ENCODE assay signal across 15 mouse cellular contexts in genomic region chr7:117616277-117616676, GRCm38 (mm10).
DNase-seq lines count a peak whose midpoint lies in the region; ATAC-seq and TF ChIP-seq lines count a peak whose summit lies in the region.
"Had no signal": no experiment of that assay in that cellular context is flagged by ENCODE, and none has a peak within 500 bp of the region (broad histone marks: within the 10 kb centered on the region; RNA-seq: fewer than 3 reads in every experiment).

No protein-coding gene starts in this region.

- H3K9ac ChIP-seq in heart, adult 2 months (ENCODE audit: low read depth, low read length), result no peak overlapping the region
- no peak overlapping the region for H3K9ac ChIP-seq in limb, embryonic 11.5 days (ENCODE audit: low read length)
- H3K9ac ChIP-seq: embryonic facial prominence, embryonic 13.5 days; forebrain, postnatal 0 days; liver, embryonic 15.5 days had no signal

- peak; percentile 33 for DNase-seq in heart, postnatal 4 days
- DNase-seq in heart, adult 2 months, result no peak
- DNase-seq in 3T3-L1 (ENCODE audit: low read depth, low spot score) (peak; percentile 1), adipocyte (ENCODE audit: low spot score) (peak; percentile 2)
- peak; percentile 58 for DNase-seq in limb, embryonic 11.5 days (ENCODE audit: low spot score)
- no peak for DNase-seq in layer of hippocampus, adult 8-10 months (ENCODE audit: low spot score in 2 of 2)
- DNase-seq in Muller cell, postnatal 12 days (ENCODE audit: inconsistent ontology term), result no peak
- DNase-seq in testis, postnatal 10 days (ENCODE audit: low spot score), result no peak
- DNase-seq: cerebellum, adult 11 months; forebrain, postnatal 0 days; thymus, postnatal 4 days had no signal

- H3K79me2 ChIP-seq in heart, adult 2 months (replicated peaks; ENCODE audit: control insufficient read depth, insufficient read depth, low read length), result no peaks in the 10 kb centered on the region

- TF ChIP-seq CTCF in heart, adult 2 months (IDR thresholded peaks at IDR 0.05), result no peak

- no peak for ATAC-seq in limb, embryonic 11.5 days (ENCODE audit: insufficient number of reproducible peaks, low FRiP score, low TSS enrichment, low read depth)
- ATAC-seq: forebrain, postnatal 0 days; hindbrain, embryonic 16.5 days; midbrain, embryonic 16.5 days had no signal

- H3K4me2 ChIP-seq in limb, embryonic 11.5 days (ENCODE audit: low read depth, severe bottlenecking), result no peak overlapping the region
- H3K4me2 ChIP-seq: embryonic facial prominence, embryonic 13.5 days; liver, embryonic 15.5 days had no signal

- H3K4me3 ChIP-seq in heart, adult 2 months, result no peak overlapping the region
- no peak overlapping the region for H3K4me3 ChIP-seq in limb, embryonic 11.5 days (ENCODE audit: low read depth, low read length)
- H3K4me3 ChIP-seq: embryonic facial prominence, embryonic 13.5 days; liver, embryonic 15.5 days had no signal

- TF ChIP-seq POLR2A in heart, adult 2 months (IDR thresholded peaks at IDR 0.05; ENCODE audit: insufficient read depth, low read depth, low read length), result no peak

- intact Hi-C loops in heart, adult 2 months (cut with DNase I), result no loop called here

- no peaks in the 10 kb centered on the region for H3K4me1 ChIP-seq in heart, adult 2 months (ENCODE audit: control insufficient read depth, insufficient read depth, low read length)
- H3K4me1 ChIP-seq in limb, embryonic 11.5 days (ENCODE audit: control insufficient read depth, insufficient read depth, low read length), result no peaks in the 10 kb centered on the region
- H3K4me1 ChIP-seq: embryonic facial prominence, embryonic 13.5 days had no signal

- no peaks in the 10 kb centered on the region for H3K36me3 ChIP-seq in heart, adult 2 months (ENCODE audit: control insufficient read depth, insufficient read depth, low read length)
- H3K36me3 ChIP-seq in limb, embryonic 11.5 days (ENCODE audit: control insufficient read depth, insufficient read depth, low read length), result no peaks in the 10 kb centered on the region
- H3K36me3 ChIP-seq: embryonic facial prominence, embryonic 13.5 days; liver, embryonic 15.5 days had no signal

- no peak overlapping the region for H3K27ac ChIP-seq in heart, adult 2 months
- H3K27ac ChIP-seq in limb, embryonic 11.5 days (replicated peaks; ENCODE audit: low read depth, low read length), result no peak overlapping the region
- H3K27ac ChIP-seq: embryonic facial prominence, embryonic 13.5 days; liver, embryonic 15.5 days had no signal

- no peaks in the 10 kb centered on the region; the same call in 1 of the 2 replicates for H3K9me3 ChIP-seq in limb, embryonic 11.5 days (ENCODE audit: control insufficient read depth, low read length)
- H3K9me3 ChIP-seq: embryonic facial prominence, embryonic 13.5 days; liver, embryonic 15.5 days had no signal

- 65% methylated on average over 5 of the region's 5 CpGs for WGBS in heart, adult 2 months
- WGBS in limb, embryonic 11.5 days, result 52% methylated on average over 5 of the region's 5 CpGs

- TF ChIP-seq EP300 in heart, adult 2 months (IDR thresholded peaks at IDR 0.05; ENCODE audit: insufficient read depth, low read depth, low read length), result no peak

- no peaks in the 10 kb centered on the region for H3K27me3 ChIP-seq in heart, adult 2 months (ENCODE audit: control insufficient read depth, insufficient read depth, low read length)
- no peaks in the 10 kb centered on the region for H3K27me3 ChIP-seq in limb, embryonic 11.5 days (ENCODE audit: control insufficient read depth, insufficient read depth, low read length)
- H3K27me3 ChIP-seq: embryonic facial prominence, embryonic 13.5 days; liver, embryonic 15.5 days had no signal

Comparison
In these comparisons a context has a peak if more than half of its experiments do, and no peak if none do; other contexts are left out.
1. DNase-seq: peak in heart, postnatal 4 days (single experiment), 3T3-L1 (single experiment), adipocyte (single experiment) and limb, embryonic 11.5 days (single experiment); none in heart, adult 2 months (0 of 2), layer of hippocampus, adult 8-10 months (0 of 2), Muller cell, postnatal 12 days (single experiment) and testis, postnatal 10 days (single experiment).